ENCODE assay signal across 19 mouse cellular contexts in genomic region chr1:178691679-178692078, GRCm38 (mm10).
DNase-seq lines count a peak whose midpoint lies in the region; ATAC-seq lines count a peak whose summit lies in the region.
"Had no signal": no experiment of that assay in that cellular context is flagged by ENCODE, and none has a peak within 500 bp of the region (broad histone marks: within the 10 kb centered on the region; RNA-seq: fewer than 3 reads in every experiment).

No protein-coding gene starts in this region.

- WGBS in heart, embryonic 12.5 days: 81% methylated on average over 3 of the region's 3 CpGs

- no peaks in the 10 kb centered on the region for H3K9me3 ChIP-seq in heart, embryonic 12.5 days (replicated peaks)
- H3K9me3 ChIP-seq: G1E had no signal

- H3K9ac ChIP-seq in heart, embryonic 12.5 days: no peak overlapping the region

- no peak for ATAC-seq in heart, embryonic 12.5 days (ENCODE audit: insufficient number of reproducible peaks, low FRiP score)
- ATAC-seq: activated CD4-positive, CD25-positive, alpha-beta regulatory T cell, adult 4 months; CD4-positive, CD25-positive, alpha-beta regulatory T cell, adult 4 months; Patski had no signal

- no peak overlapping the region for H3K4me3 ChIP-seq in heart, embryonic 12.5 days

- H3K36me3 ChIP-seq in heart, embryonic 12.5 days: no peaks in the 10 kb centered on the region
- H3K36me3 ChIP-seq: G1E had no signal

- H3K4me1 ChIP-seq in heart, embryonic 12.5 days (replicated peaks): peaks cover 30% of the 10 kb centered on the region

- DNase-seq in heart, adult 11 months: peak; percentile 51
- peak; percentile 81 for DNase-seq in yolk sac, embryonic 10.5 days (ENCODE audit: low spot score)
- no peak for DNase-seq in gastrocnemius, adult 8-10 months (ENCODE audit: low spot score in 2 of 2)
- DNase-seq: adrenal gland, adult 2 months; adrenal gland, adult 8-10 months; adrenal gland, postnatal 10 days; adrenal gland, postnatal 14 days; adrenal gland, postnatal 25 days; adrenal gland, postnatal 36 days; B cell, adult 2 months; cerebellum, adult 11 months; cerebellum, adult 11-12 months; cerebellum, adult 18-20 months had no signal

- H3K27me3 ChIP-seq in heart, embryonic 12.5 days (replicated peaks): no peaks in the 10 kb centered on the region
- H3K27me3 ChIP-seq: CH12.LX, Patski had no signal

- no peak overlapping the region for H3K27ac ChIP-seq in heart, embryonic 12.5 days (ENCODE audit: poor library complexity, severe bottlenecking)

- H3K4me2 ChIP-seq in heart, embryonic 12.5 days: no peak overlapping the region

Comparison
In these comparisons a context has a peak if more than half of its experiments do, and no peak if none do; other contexts are left out.
1. DNase-seq: peak in heart, adult 11 months (single experiment) and yolk sac, embryonic 10.5 days (single experiment); none in gastrocnemius, adult 8-10 months (0 of 2).